ENCODE assay signal across 16 mouse cellular contexts in genomic region chr3:138900571-138901141, GRCm38 (mm10).
A peak's percentile ranks its signal among the peaks of the same experiment; 100 is the strongest.
DNase-seq lines count a peak whose midpoint lies in the region; ATAC-seq and TF ChIP-seq lines count a peak whose summit lies in the region.
"Had no signal": no experiment of that assay in that cellular context is flagged by ENCODE, and none has a peak within 500 bp of the region (broad histone marks: within the 10 kb centered on the region; RNA-seq: fewer than 3 reads in every experiment).

No protein-coding gene starts in this region.

- WGBS in heart, embryonic 10.5 days = 79% methylated on average over 9 of the region's 9 CpGs
- 34% methylated on average over 9 of the region's 9 CpGs for WGBS in olfactory bulb, adult 2 months

- intact Hi-C loops in heart, postnatal 25 days (cut with DNase I) = loop anchor here (10.0 kb wide), 1 partner anchor 396 kb away; no protein-coding TSS in a partner anchor

- peak overlapping the region; percentile 57 for H3K27ac ChIP-seq in heart, embryonic 10.5 days
- peak overlapping the region; percentile 61 for H3K27ac ChIP-seq in olfactory bulb, adult 2 months (ENCODE audit: insufficient read depth, low read depth, low read length)
- H3K27ac ChIP-seq: heart, embryonic 13.5 days; hindbrain, embryonic 13.5 days; lung, embryonic 15.5 days had no signal

- no peak for ATAC-seq in erythroblast, adult 5-6 weeks (replicated peaks; ENCODE audit: low FRiP score, poor library complexity, severe bottlenecking)
- ATAC-seq: intestine, postnatal 0 days had no signal

- TF ChIP-seq POLR2A in olfactory bulb, adult 2 months (IDR thresholded peaks at IDR 0.05; ENCODE audit: insufficient read depth, low read depth, low read length) = no peak

- no peaks in the 10 kb centered on the region for H3K9me3 ChIP-seq in heart, embryonic 10.5 days
- H3K9me3 ChIP-seq: heart, embryonic 13.5 days; hindbrain, embryonic 13.5 days; lung, embryonic 15.5 days; megakaryocyte, embryonic 14.5 days had no signal

- no peak for TF ChIP-seq CTCF in olfactory bulb, adult 2 months (IDR thresholded peaks at IDR 0.05; ENCODE audit: insufficient read depth, low read depth, low read length)

- no peaks in the 10 kb centered on the region for H3K27me3 ChIP-seq in heart, embryonic 10.5 days (ENCODE audit: insufficient read depth, poor library complexity, severe bottlenecking)
- H3K27me3 ChIP-seq: heart, embryonic 13.5 days; hindbrain, embryonic 13.5 days; lung, embryonic 15.5 days; megakaryocyte, embryonic 14.5 days had no signal

- peaks cover 15% of the 10 kb centered on the region; the same call in 1 of the 2 replicates for H3K4me1 ChIP-seq in heart, embryonic 10.5 days
- H3K4me1 ChIP-seq in olfactory bulb, adult 2 months (ENCODE audit: control insufficient read depth, insufficient read depth, low read length) = peaks cover 13% of the 10 kb centered on the region

- DNase-seq in heart, embryonic 10.5 days (ENCODE audit: low spot score) = no peak
- DNase-seq in heart, postnatal 25 days (ENCODE audit: low spot score) = no peak
- DNase-seq in right cerebral cortex, adult 2 months (ENCODE audit: low spot score in 2 of 2) = peak; percentile 59 to 61
- DNase-seq in right cerebral cortex, postnatal 14 days = no peak
- DNase-seq in adrenal gland, postnatal 14 days = peak; percentile 62
- DNase-seq: cerebellum, postnatal 10 days; gastrocnemius, postnatal 14 days; kidney, postnatal 25 days; thymus, postnatal 14 days had no signal

- no peak overlapping the region for H3K4me3 ChIP-seq in heart, embryonic 10.5 days
- no peak overlapping the region for H3K4me3 ChIP-seq in olfactory bulb, adult 2 months (ENCODE audit: insufficient read depth, low read depth, low read length)
- H3K4me3 ChIP-seq: heart, embryonic 13.5 days; hindbrain, embryonic 13.5 days; lung, embryonic 15.5 days; megakaryocyte, embryonic 14.5 days had no signal

- H3K36me3 ChIP-seq in heart, embryonic 10.5 days = peaks cover 12% of the 10 kb centered on the region
- H3K36me3 ChIP-seq: lung, embryonic 15.5 days had no signal

Comparison
In these comparisons a context has a peak if more than half of its experiments do, and no peak if none do; other contexts are left out.
1. DNase-seq: peak in right cerebral cortex, adult 2 months (2 of 2) and adrenal gland, postnatal 14 days (single experiment); none in heart, embryonic 10.5 days (single experiment), heart, postnatal 25 days (single experiment) and right cerebral cortex, postnatal 14 days (single experiment).